Mouse (Mus musculus) megakaryocyte-erythroid progenitor cell, adult 5-6 weeks (primary cell): ENCODE measurements around the gene Crygs. TPM values are rescaled to one million over a fixed set of nuclear protein-coding genes. Genes with fewer than 3 reads are reported as not detected.
"Not testable (repeated sequence)": the region's sequence is repeated elsewhere in the genome, so short reads cannot be mapped to it uniquely, and the experiment has no call there.

ENCODE experiments used
- ATAC-seq: replicated peaks from 2 replicates; pipeline ENCODE4 v1.8.0; 2016; ENCODE audit warnings: mild to moderate bottlenecking, inconsistent platforms; ENCODE audit not compliant: severe bottlenecking, poor library complexity, low FRiP score, low TSS enrichment
- total RNA-seq, 2 experiments: library from RNA; stranded (forward) in 1 of 2; stranded (reverse) in 1 of 2; fragments of 200-1000, 215-1000 nt in 1 of 2; fragments of >200 nt in 1 of 2; fragmentation: Nextera tagmentation in 1 of 2; gene quantifications; 2 replicates each; pipeline ENCODE4 v1.2.3; 2014 to 2017

Gene Crygs
- total RNA-seq, 2 experiments from 2014 or later, result not detected

- no peak for ATAC-seq
These were observed 15.9 kb downstream of the Crygs start for GRCm38 (mm10) chr16:22795497-22795896.

- ATAC-seq, result no peak
These were observed 20.1 kb downstream of the Crygs start for GRCm38 (mm10) chr16:22791235-22791634.

- ATAC-seq, result no peak
These were observed 21.4 kb downstream of the Crygs start for GRCm38 (mm10) chr16:22789908-22790367.

DNA sequence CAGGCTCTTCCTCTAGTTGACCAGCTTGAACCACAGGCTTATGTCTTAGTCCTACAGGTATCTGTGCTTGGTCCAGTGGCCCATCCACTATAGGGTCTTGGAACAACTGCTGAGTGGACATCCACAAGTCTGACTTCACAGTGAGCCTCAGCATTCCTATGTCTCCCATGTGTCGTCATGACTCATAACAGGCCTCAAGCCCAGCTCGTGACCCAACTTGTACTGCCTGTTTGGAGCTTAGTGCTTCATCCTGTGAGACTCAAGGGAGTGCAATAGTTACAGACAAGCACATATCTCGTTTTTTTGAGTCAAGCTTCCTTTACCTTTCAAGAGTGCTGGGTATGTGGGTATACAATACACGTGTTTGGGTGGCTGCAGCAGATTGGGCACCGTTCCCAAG, 28.7 kb downstream of the Crygs start:
- ATAC-seq, result no peak

DNA sequence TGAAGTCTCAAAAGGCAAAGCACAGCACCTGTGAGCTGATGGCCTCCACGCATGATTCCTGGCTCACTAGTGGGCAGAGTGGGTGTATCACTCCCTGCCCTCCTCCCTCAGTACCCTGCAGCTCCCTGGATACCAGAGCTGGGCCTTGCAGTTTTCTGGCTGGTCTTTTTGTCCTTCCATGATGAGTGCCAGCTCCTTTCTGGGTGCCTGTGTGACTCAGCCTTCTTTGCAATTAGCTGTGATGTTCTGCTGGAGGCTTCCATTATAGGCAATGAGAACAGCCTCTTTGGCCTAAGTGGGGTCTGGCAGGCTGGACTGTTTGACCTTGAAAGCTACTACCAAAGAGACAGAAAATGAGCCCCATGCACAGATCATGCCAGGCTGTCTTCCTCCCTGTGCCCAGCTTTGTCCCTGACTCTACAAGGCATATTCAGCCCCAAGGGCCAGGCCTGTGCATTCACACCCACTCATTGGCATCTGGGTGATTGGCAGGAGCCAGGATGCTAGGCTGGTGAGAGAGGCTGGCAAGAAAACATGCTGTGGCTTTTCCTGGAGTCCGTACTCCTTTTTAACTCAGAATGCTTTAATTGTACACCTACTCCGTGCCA, 32.0 kb downstream of the Crygs start:
- ATAC-seq, result no peak

GRCm38 (mm10) chr16:22778296-22778695, 33.1 kb downstream of the Crygs start:
- not testable (repeated sequence) for ATAC-seq

DNA sequence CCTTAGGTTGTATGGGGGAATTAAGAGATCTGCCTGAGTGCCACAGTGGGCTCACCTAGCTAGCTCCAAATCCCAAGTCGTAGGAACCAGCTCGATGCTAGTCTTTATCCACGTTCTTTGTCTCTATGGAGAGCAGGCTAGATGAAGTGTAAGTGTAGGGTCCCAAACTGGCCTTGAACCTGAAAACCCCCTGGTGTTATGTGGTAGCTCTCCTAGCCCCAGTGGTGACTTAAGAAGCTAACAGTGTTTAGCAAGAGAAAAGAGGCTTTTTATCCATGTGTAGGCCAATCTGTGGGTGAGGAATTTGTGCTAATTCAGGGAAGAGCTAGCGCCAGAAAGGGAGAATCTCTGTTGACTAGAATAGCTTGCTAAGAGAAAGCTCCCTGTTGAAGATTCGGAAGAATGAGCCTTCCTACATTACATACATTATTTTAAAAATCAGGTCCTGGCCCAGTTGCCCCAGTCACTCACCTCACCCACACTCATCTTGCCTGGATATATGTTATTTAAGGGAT, 35.8 kb downstream of the Crygs start:
- ATAC-seq, result no peak

- no peak for ATAC-seq
These were observed 42.7 kb downstream of the Crygs start for GRCm38 (mm10) chr16:22768661-22769060.

DNA sequence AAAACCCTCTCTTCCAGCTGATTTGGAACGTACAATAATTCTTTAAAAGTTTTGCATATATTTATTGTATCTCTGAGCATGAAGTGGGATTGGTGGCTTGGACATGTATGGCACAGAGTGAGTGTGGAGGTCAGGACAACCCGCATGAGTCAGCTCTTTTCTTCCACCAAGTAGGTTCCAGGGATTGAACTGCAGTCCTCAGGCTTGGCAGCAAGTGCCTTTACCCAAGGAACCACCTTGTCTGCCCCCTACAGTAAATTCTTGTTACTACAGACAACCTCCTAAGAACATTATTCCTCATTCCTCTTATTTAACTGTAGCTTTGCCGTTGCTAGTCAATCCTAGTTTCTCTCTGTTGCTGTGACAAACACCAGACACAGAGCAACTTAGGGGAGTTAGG, 44.0 kb downstream of the Crygs start:
- no peak for ATAC-seq

GRCm38 (mm10) chr16:22766738-22767211, 44.6 kb downstream of the Crygs start:
- no peak for ATAC-seq

DNA sequence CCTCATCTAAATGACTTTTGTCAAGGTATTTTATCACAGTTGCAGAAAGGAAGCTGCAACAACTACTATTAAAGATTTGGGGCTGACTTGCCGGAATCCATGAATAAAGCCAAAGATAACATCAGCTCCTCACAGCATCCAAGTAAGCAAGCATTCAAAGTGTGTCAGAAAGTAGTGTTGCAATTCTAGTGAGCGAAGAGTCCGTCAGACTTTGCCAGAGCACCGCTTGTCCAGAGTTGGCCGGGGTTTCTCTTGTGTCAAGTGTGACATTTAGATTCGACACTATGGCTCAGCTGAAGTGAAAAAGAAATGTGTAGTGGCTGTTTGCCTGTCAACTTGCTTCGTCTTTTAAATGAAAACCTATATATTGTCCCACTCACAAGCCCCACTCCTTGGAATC, 45.8 kb downstream of the Crygs start:
- no peak for ATAC-seq

Other genes with a start within 250 kb of the Crygs start
- 0.66 and 1.2 TPM in 2 replicates for gene Dgkg, start 154.4 kb downstream of the Crygs start, total RNA-seq (2014; fragmentation: Nextera tagmentation)
- gene Dgkg, start 154.4 kb downstream of the Crygs start, total RNA-seq (2017), result 0.38 and 1.1 TPM in 2 replicates
- gene Tbccd1, start 46.1 kb upstream of the Crygs start, total RNA-seq (2014; fragmentation: Nextera tagmentation), result 53.3 and 72.6 TPM in 2 replicates
- 39.7 and 52.5 TPM in 2 replicates for gene Tbccd1, start 46.1 kb upstream of the Crygs start, total RNA-seq (2017)
- gene Dnajb11, start 46.3 kb upstream of the Crygs start, total RNA-seq (2014; fragmentation: Nextera tagmentation), result 43.2 and 49.9 TPM in 2 replicates
- gene Dnajb11, start 46.3 kb upstream of the Crygs start, total RNA-seq (2017), result 90.1 and 101 TPM in 2 replicates
- not detected in 2 replicates for gene Ahsg, start 79.7 kb upstream of the Crygs start, total RNA-seq (2014; fragmentation: Nextera tagmentation)
- not detected in 2 replicates for gene Ahsg, start 79.7 kb upstream of the Crygs start, total RNA-seq (2017)
- gene Fetub, start 106.8 kb upstream of the Crygs start, total RNA-seq (2014; fragmentation: Nextera tagmentation), result not detected in 2 replicates
- gene Fetub, start 106.8 kb upstream of the Crygs start, total RNA-seq (2017), result not detected in 2 replicates
- not detected in 2 replicates for gene Hrg, start 139.5 kb upstream of the Crygs start, total RNA-seq (2014; fragmentation: Nextera tagmentation)
- gene Hrg, start 139.5 kb upstream of the Crygs start, total RNA-seq (2017), result not detected in 2 replicates
- not detected in 2 replicates for gene Kng2, start 217.9 kb upstream of the Crygs start, total RNA-seq (2014; fragmentation: Nextera tagmentation)
- not detected in 2 replicates for gene Kng2, start 217.9 kb upstream of the Crygs start, total RNA-seq (2017)
- not detected in 2 replicates for gene Kng1, start 246.3 kb upstream of the Crygs start, total RNA-seq (2014; fragmentation: Nextera tagmentation)
- not detected in 2 replicates for gene Kng1, start 246.3 kb upstream of the Crygs start, total RNA-seq (2017)